19 mouse cellular contexts compared by ENCODE assay signal in genomic region chr1:182368782-182369181, GRCm38 (mm10). TPM values are rescaled to one million over a fixed set of nuclear protein-coding genes. Genes with fewer than 3 reads are reported as not detected.
DNase-seq lines count a peak whose midpoint lies in the region; ATAC-seq and TF ChIP-seq lines count a peak whose summit lies in the region.
"Had no signal": no experiment of that assay in that cellular context is flagged by ENCODE, and none has a peak within 500 bp of the region (broad histone marks: within the 10 kb centered on the region; RNA-seq: fewer than 3 reads in every experiment).

No protein-coding gene starts in this region.

- 0 out of 2 replicates have a peak overlapping the region, but pooled peaks have one; percentile 41 for H3K27ac ChIP-seq in stomach, embryonic 15.5 days
- no peak overlapping the region for H3K27ac ChIP-seq in stomach, postnatal 0 days (replicated peaks)
- H3K27ac ChIP-seq: embryonic facial prominence, embryonic 13.5 days; hindbrain, embryonic 14.5 days; liver, embryonic 14.5 days; neural tube, embryonic 12.5 days had no signal

- no peaks in the 10 kb centered on the region; the same call in 1 of the 2 replicates for H3K4me1 ChIP-seq in stomach, embryonic 15.5 days
- no peaks in the 10 kb centered on the region for H3K4me1 ChIP-seq in stomach, postnatal 0 days (replicated peaks; ENCODE audit: control insufficient read depth, insufficient read depth)
- H3K4me1 ChIP-seq: neural tube, embryonic 12.5 days had no signal

- no peaks in the 10 kb centered on the region for H3K27me3 ChIP-seq in stomach, embryonic 15.5 days (replicated peaks)
- H3K27me3 ChIP-seq in stomach, postnatal 0 days (ENCODE audit: control insufficient read depth, insufficient read depth, low read length) = no peaks in the 10 kb centered on the region
- H3K27me3 ChIP-seq: embryonic facial prominence, embryonic 13.5 days; neural tube, embryonic 12.5 days had no signal

- H3K9ac ChIP-seq in stomach, embryonic 15.5 days = no peak overlapping the region
- H3K9ac ChIP-seq in stomach, postnatal 0 days (ENCODE audit: low read length) = no peak overlapping the region
- H3K9ac ChIP-seq: embryonic facial prominence, embryonic 13.5 days; forebrain, postnatal 0 days; hindbrain, embryonic 14.5 days; liver, embryonic 14.5 days; neural tube, embryonic 12.5 days had no signal

- DNase-seq in adrenal gland, adult 2 months = peak; percentile 16
- DNase-seq in adrenal gland, adult (ENCODE audit: inconsistent age in 2 of 2, low spot score in 1 of 2) = no peak
- DNase-seq in stomach, postnatal 0 days (ENCODE audit: low spot score) = no peak
- no peak for DNase-seq in frontal cortex, postnatal 10 days (ENCODE audit: low spot score in 2 of 2)
- DNase-seq in adrenal gland, postnatal 10 days = no peak
- DNase-seq: adrenal gland, postnatal 25 days; cerebellum, postnatal 10 days; forebrain, postnatal 0 days; gastrocnemius, postnatal 36 days; kidney, adult 18-20 months; midbrain, embryonic 14.5 days; retina, postnatal 1 day had no signal

- TF ChIP-seq CTCF in stomach, postnatal 0 days (IDR thresholded peaks at IDR 0.05; ENCODE audit: low read depth) = no peak

- H3K4me2 ChIP-seq in stomach, embryonic 15.5 days = no peak overlapping the region
- no peak overlapping the region for H3K4me2 ChIP-seq in stomach, postnatal 0 days (replicated peaks; ENCODE audit: low read depth)
- H3K4me2 ChIP-seq: embryonic facial prominence, embryonic 13.5 days; hindbrain, embryonic 14.5 days; neural tube, embryonic 12.5 days had no signal

- no peak for TF ChIP-seq EP300 in stomach, postnatal 0 days (optimal IDR thresholded peaks at IDR 0.05)

- ATAC-seq in stomach, embryonic 15.5 days (ENCODE audit: insufficient read depth, low FRiP score, low read depth) = no peak
- ATAC-seq in stomach, postnatal 0 days (ENCODE audit: low FRiP score, low TSS enrichment) = no peak
- peak; percentile 65 for ATAC-seq in granulocyte monocyte progenitor cell, adult 5-6 weeks (replicated peaks; ENCODE audit: poor library complexity, severe bottlenecking)
- peak; percentile 39; the same call in 1 of the 2 replicates for ATAC-seq in neutrophil, adult 5-6 weeks (ENCODE audit: extremely low read depth, insufficient number of reproducible peaks, low FRiP score, poor library complexity, severe bottlenecking)
- ATAC-seq: forebrain, postnatal 0 days had no signal

- H3K9me3 ChIP-seq in stomach, embryonic 15.5 days = no peaks in the 10 kb centered on the region
- no peaks in the 10 kb centered on the region for H3K9me3 ChIP-seq in stomach, postnatal 0 days (ENCODE audit: control insufficient read depth, low read length)
- H3K9me3 ChIP-seq: embryonic facial prominence, embryonic 13.5 days; neural tube, embryonic 12.5 days had no signal

- H3K4me3 ChIP-seq in stomach, embryonic 15.5 days (replicated peaks) = no peak overlapping the region
- H3K4me3 ChIP-seq in stomach, postnatal 0 days (ENCODE audit: low read depth, low read length) = no peak overlapping the region
- H3K4me3 ChIP-seq: embryonic facial prominence, embryonic 13.5 days; neural tube, embryonic 12.5 days had no signal

- 45% methylated on average over 8 of the region's 8 CpGs for WGBS in stomach, embryonic 15.5 days
- 55% methylated on average over 8 of the region's 8 CpGs for WGBS in stomach, postnatal 0 days

- no peaks in the 10 kb centered on the region for H3K36me3 ChIP-seq in stomach, embryonic 15.5 days
- no peaks in the 10 kb centered on the region for H3K36me3 ChIP-seq in stomach, postnatal 0 days (ENCODE audit: control insufficient read depth, insufficient read depth, low read length)
- H3K36me3 ChIP-seq: embryonic facial prominence, embryonic 13.5 days; neural tube, embryonic 12.5 days had no signal

RNA-seq across cellular contexts. Expression of gene Fbxo28, which starts 27.4 kb away (rescaled TPM):
- total RNA-seq in adrenal gland, adult 2 months (2021) = 10 to 100 TPM; 32.3 to 51.9 TPM
- 5.4 and 11.3 TPM in 2 replicates for polyA plus RNA-seq in adrenal gland, adult 2 months (2012; rRNA removed)
- polyA plus RNA-seq in stomach, embryonic 15.5 days (2015; fragmentation: Nextera tagmentation; extraction: Ambion mirVana) = 15.3 and 15.9 TPM in 2 replicates
- 12.6 and 13.6 TPM in 2 replicates for polyA plus RNA-seq in stomach, postnatal 0 days (2015; fragmentation: Nextera tagmentation; extraction: Ambion mirVana)
- 12.2 and 14.3 TPM in 2 replicates for total RNA-seq in granulocyte monocyte progenitor cell, adult 5-6 weeks (2014; fragmentation: Nextera tagmentation)
- total RNA-seq in granulocyte monocyte progenitor cell, adult 5-6 weeks (2017) = 12.1 and 22.2 TPM in 2 replicates
- total RNA-seq in neutrophil, adult 5-6 weeks (2017) = 16.8 and 20.8 TPM in 2 replicates
- total RNA-seq in adrenal gland, postnatal 10 days (2021) = 10 to 100 TPM; 28.9 to 33.9 TPM

RNA-seq across cellular contexts. Expression of gene Trp53bp2, which starts 40.2 kb away (rescaled TPM):
- 10 to 100 TPM; 20.1 to 22.2 TPM for total RNA-seq in adrenal gland, adult 2 months (2021)
- polyA plus RNA-seq in adrenal gland, adult 2 months (2012; rRNA removed) = 14.2 and 14.3 TPM in 2 replicates
- polyA plus RNA-seq in stomach, embryonic 15.5 days (2015; fragmentation: Nextera tagmentation; extraction: Ambion mirVana) = 19.9 and 23.1 TPM in 2 replicates
- polyA plus RNA-seq in stomach, postnatal 0 days (2015; fragmentation: Nextera tagmentation; extraction: Ambion mirVana) = 9.5 and 10.3 TPM in 2 replicates
- 7.9 and 15.7 TPM in 2 replicates for total RNA-seq in granulocyte monocyte progenitor cell, adult 5-6 weeks (2014; fragmentation: Nextera tagmentation)
- total RNA-seq in granulocyte monocyte progenitor cell, adult 5-6 weeks (2017) = 7.5 and 9.8 TPM in 2 replicates
- total RNA-seq in neutrophil, adult 5-6 weeks (2017) = 15.2 and 16.1 TPM in 2 replicates
- 10 to 100 TPM; 21.2 to 21.9 TPM for total RNA-seq in adrenal gland, postnatal 10 days (2021)

Comparison
In these comparisons a context has a peak if more than half of its experiments do, and no peak if none do; other contexts are left out.
1. ATAC-seq: peak in granulocyte monocyte progenitor cell, adult 5-6 weeks (single experiment) and neutrophil, adult 5-6 weeks (single experiment); none in stomach, embryonic 15.5 days (single experiment) and stomach, postnatal 0 days (single experiment).